Mouse (Mus musculus): ENCODE results near the gene Defa36.
"Not testable (repeated sequence)": the region's sequence is repeated elsewhere in the genome, so short reads cannot be mapped to it uniquely, and the experiment has no call there.

Defa36 gene

DNA sequence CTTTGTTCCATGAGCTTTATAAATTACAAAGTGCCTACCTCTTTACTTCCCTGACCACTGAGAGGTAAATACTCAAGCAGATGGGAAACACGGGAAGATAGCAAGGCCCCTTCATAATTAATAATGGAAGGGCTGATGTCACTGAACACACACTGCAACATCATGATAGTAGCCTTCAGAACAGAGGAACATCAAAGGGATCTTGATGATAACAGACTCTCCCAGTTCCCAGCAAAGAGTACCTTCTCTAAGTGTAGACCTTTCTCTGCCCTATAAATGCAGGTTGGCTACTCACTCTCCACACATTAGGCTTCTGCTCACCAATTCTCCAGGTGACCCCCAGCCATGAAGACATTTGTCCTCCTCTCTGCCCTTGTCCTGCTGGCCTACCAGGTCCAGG is at the start of gene Defa36:
Defa36 (plus strand) TSS at position 301 of the 400 bp plus-strand sequence.
- DNase-seq = not testable (repeated sequence)

DNA sequence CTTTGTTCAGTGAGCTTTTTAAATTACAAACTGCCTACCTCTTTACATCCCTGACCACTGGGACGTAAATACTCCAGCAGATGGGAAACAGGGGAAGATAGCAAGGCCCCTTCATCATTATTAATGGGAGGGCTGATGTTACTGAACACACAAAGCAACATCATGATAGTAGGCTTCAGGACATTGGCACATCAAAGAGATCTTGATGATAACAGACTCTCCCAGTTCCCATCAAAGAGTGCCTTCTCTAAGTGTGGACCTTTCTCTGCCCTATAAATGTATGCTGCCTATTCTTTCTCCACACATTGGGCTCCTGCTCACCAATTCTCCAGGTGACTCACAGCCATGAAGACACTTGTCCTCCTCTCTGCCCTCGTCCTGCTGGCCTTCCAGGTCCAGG is 49.0 kb upstream of the Defa36 start, which contains the start of gene Defa2:
Defa2 (plus strand) TSS at position 301 of the 400 bp plus-strand sequence.
- DNase-seq = not testable (repeated sequence)

DNA sequence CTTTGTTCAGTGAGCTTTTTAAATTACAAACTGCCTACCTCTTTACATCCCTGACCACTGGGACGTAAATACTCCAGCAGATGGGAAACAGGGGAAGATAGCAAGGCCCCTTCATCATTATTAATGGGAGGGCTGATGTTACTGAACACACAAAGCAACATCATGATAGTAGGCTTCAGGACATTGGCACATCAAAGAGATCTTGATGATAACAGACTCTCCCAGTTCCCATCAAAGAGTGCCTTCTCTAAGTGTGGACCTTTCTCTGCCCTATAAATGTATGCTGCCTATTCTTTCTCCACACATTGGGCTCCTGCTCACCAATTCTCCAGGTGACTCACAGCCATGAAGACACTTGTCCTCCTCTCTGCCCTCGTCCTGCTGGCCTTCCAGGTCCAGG is 35.7 kb upstream of the Defa36 start, which contains the start of gene Defa33:
Defa33 (plus strand) TSS at position 301 of the 400 bp plus-strand sequence.
- DNase-seq = not testable (repeated sequence)

DNA sequence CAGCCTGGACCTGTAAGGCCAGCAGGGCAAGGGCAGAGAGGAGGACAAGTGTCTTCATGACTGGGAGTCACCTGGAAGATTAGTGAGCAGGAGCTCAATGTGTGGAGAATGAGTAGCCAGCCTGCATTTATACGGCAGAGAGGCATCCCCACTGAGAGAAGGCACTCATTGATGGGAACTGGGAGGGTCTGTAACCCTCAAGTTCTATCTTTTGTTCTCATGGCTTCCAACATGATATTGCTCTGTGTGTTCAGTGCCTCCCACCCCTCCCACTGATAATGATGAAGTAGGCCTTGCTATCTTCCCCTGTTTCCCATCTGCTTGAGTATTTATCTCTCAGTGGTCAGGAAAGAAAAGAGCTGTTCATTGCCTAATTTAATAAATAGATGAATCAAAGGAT is 29.2 kb downstream of the Defa36 start, which contains the start of gene Gm7849:
Gm7849 (minus strand) TSS at position 101 of the 400 bp plus-strand sequence.
- DNase-seq = not testable (repeated sequence)
